Mouse (Mus musculus): Measurements from ENCODE around the gene Hipk2. TPM values are rescaled to one million over a fixed set of nuclear protein-coding genes. Genes with fewer than 3 reads are reported as not detected.

The Hipk2 gene
- polyA plus RNA-seq, 1 experiment from 2014 or later, result 20.4 TPM

- no peaks in the 10 kb centered on the region for H3K27me3 ChIP-seq (ENCODE audit: insufficient read depth, low read length)
- no peaks in the 10 kb centered on the region for H3K9me3 ChIP-seq (replicated peaks; ENCODE audit: low read length)
- H3K4me1 ChIP-seq (replicated peaks; ENCODE audit: insufficient read depth, low read length), result no peaks in the 10 kb centered on the region
- H3K4me2 ChIP-seq (ENCODE audit: low read length), result no peak overlapping the region
- no peak overlapping the region for H3K4me3 ChIP-seq (replicated peaks; ENCODE audit: low read depth, low read length)
- H3K36me3 ChIP-seq (ENCODE audit: insufficient read depth, low read length), result peaks cover 49% of the 10 kb centered on the region
- ATAC-seq (replicated peaks; ENCODE audit: low FRiP score, low read depth) (no peak), DNase-seq (ENCODE audit: low spot score) (no peak)
- 84% methylated on average over 9 of the region's 9 CpGs for WGBS
- no peak for TF ChIP-seq CTCF (IDR thresholded peaks at IDR 0.05; ENCODE audit: low read depth)
- H3K9ac ChIP-seq (ENCODE audit: low read depth, low read length), result no peak overlapping the region
- no peak overlapping the region for H3K27ac ChIP-seq
Observed at GRCm38 (mm10) chr6:38696570-38696969, 179.4 kb downstream of the Hipk2 start.

GRCm38 (mm10) chr6:38695380-38696054, 180.4 kb downstream of the Hipk2 start:
- Histone ChIP-seq H3K27me3 (ENCODE audit: insufficient read depth, low read length) (no peaks in the 10 kb centered on the region), H3K9ac (ENCODE audit: low read depth, low read length) (no peak overlapping the region), H3K36me3 (ENCODE audit: insufficient read depth, low read length) (peaks cover 43% of the 10 kb centered on the region), H3K9me3 (replicated peaks; ENCODE audit: low read length) (no peaks in the 10 kb centered on the region), H3K4me2 (ENCODE audit: low read length) (no peak overlapping the region), H3K27ac (no peak overlapping the region), H3K4me1 (replicated peaks; ENCODE audit: insufficient read depth, low read length) (no peaks in the 10 kb centered on the region), H3K4me3 (replicated peaks; ENCODE audit: low read depth, low read length) (no peak overlapping the region)
- no peak; the same call in 1 of the 2 replicates for ATAC-seq (replicated peaks; ENCODE audit: low FRiP score, low read depth)
- peak; percentile 90 for TF ChIP-seq CTCF (IDR thresholded peaks at IDR 0.05; ENCODE audit: low read depth)
- 23% methylated on average over 9 of the region's 9 CpGs for WGBS
- peak; percentile 90 for DNase-seq (ENCODE audit: low spot score)

- Histone ChIP-seq H3K4me3 (replicated peaks; ENCODE audit: low read depth, low read length) (no peak overlapping the region), H3K4me2 (ENCODE audit: low read length) (no peak overlapping the region), H3K36me3 (ENCODE audit: insufficient read depth, low read length) (peaks cover 20% of the 10 kb centered on the region), H3K9me3 (replicated peaks; ENCODE audit: low read length) (no peaks in the 10 kb centered on the region), H3K4me1 (replicated peaks; ENCODE audit: insufficient read depth, low read length) (no peaks in the 10 kb centered on the region), H3K27ac (no peak overlapping the region), H3K27me3 (ENCODE audit: insufficient read depth, low read length) (no peaks in the 10 kb centered on the region), H3K9ac (ENCODE audit: low read depth, low read length) (no peak overlapping the region)
- no peak for ATAC-seq (replicated peaks; ENCODE audit: low FRiP score, low read depth)
- DNase-seq (ENCODE audit: low spot score), result no peak
- 87% methylated on average over 6 of the region's 6 CpGs for WGBS
- TF ChIP-seq CTCF (IDR thresholded peaks at IDR 0.05; ENCODE audit: low read depth), result no peak
Observed at GRCm38 (mm10) chr6:38692556-38692955, 183.4 kb downstream of the Hipk2 start.

- Histone ChIP-seq H3K27me3 (ENCODE audit: insufficient read depth, low read length) (no peaks in the 10 kb centered on the region), H3K4me2 (ENCODE audit: low read length) (no peak overlapping the region), H3K4me1 (replicated peaks; ENCODE audit: insufficient read depth, low read length) (no peaks in the 10 kb centered on the region), H3K4me3 (replicated peaks; ENCODE audit: low read depth, low read length) (no peak overlapping the region), H3K9ac (ENCODE audit: low read depth, low read length) (no peak overlapping the region), H3K36me3 (ENCODE audit: insufficient read depth, low read length) (peaks cover 16% of the 10 kb centered on the region), H3K27ac (no peak overlapping the region), H3K9me3 (replicated peaks; ENCODE audit: low read length) (no peaks in the 10 kb centered on the region)
- TF ChIP-seq CTCF (IDR thresholded peaks at IDR 0.05; ENCODE audit: low read depth), result no peak
- ATAC-seq (replicated peaks; ENCODE audit: low FRiP score, low read depth) (no peak), DNase-seq (ENCODE audit: low spot score) (no peak)
- WGBS, result 92% methylated on average over 5 of the region's 5 CpGs
Observed at GRCm38 (mm10) chr6:38691052-38691451, 184.9 kb downstream of the Hipk2 start.

GRCm38 (mm10) chr6:38690615-38691014, 185.3 kb downstream of the Hipk2 start:
- TF ChIP-seq CTCF (IDR thresholded peaks at IDR 0.05; ENCODE audit: low read depth), result no peak
- H3K4me2 ChIP-seq (ENCODE audit: low read length), result no peak overlapping the region
- WGBS, result 90% methylated on average over 4 of the region's 4 CpGs
- H3K9ac ChIP-seq (ENCODE audit: low read depth, low read length), result no peak overlapping the region
- no peak overlapping the region for H3K4me3 ChIP-seq (replicated peaks; ENCODE audit: low read depth, low read length)
- H3K9me3 ChIP-seq (replicated peaks; ENCODE audit: low read length), result no peaks in the 10 kb centered on the region
- no peaks in the 10 kb centered on the region for H3K27me3 ChIP-seq (ENCODE audit: insufficient read depth, low read length)
- no peak overlapping the region for H3K27ac ChIP-seq
- peaks cover 14% of the 10 kb centered on the region for H3K36me3 ChIP-seq (ENCODE audit: insufficient read depth, low read length)
- ATAC-seq (replicated peaks; ENCODE audit: low FRiP score, low read depth), result no peak
- no peak for DNase-seq (ENCODE audit: low spot score)
- no peaks in the 10 kb centered on the region for H3K4me1 ChIP-seq (replicated peaks; ENCODE audit: insufficient read depth, low read length)

- no peak overlapping the region for H3K4me2 ChIP-seq (ENCODE audit: low read length)
- TF ChIP-seq CTCF (IDR thresholded peaks at IDR 0.05; ENCODE audit: low read depth), result no peak
- no peaks in the 10 kb centered on the region for H3K27me3 ChIP-seq (ENCODE audit: insufficient read depth, low read length)
- no peaks in the 10 kb centered on the region for H3K9me3 ChIP-seq (replicated peaks; ENCODE audit: low read length)
- H3K27ac ChIP-seq, result no peak overlapping the region
- no peak for DNase-seq (ENCODE audit: low spot score)
- no peak for ATAC-seq (replicated peaks; ENCODE audit: low FRiP score, low read depth)
- H3K4me1 ChIP-seq (replicated peaks; ENCODE audit: insufficient read depth, low read length), result no peaks in the 10 kb centered on the region
- no peak overlapping the region for H3K4me3 ChIP-seq (replicated peaks; ENCODE audit: low read depth, low read length)
- 88% methylated on average over 10 of the region's 10 CpGs for WGBS
- peaks cover 4% of the 10 kb centered on the region; the same call in 1 of the 2 replicates for H3K36me3 ChIP-seq (ENCODE audit: insufficient read depth, low read length)
- H3K9ac ChIP-seq (ENCODE audit: low read depth, low read length), result no peak overlapping the region
Observed at GRCm38 (mm10) chr6:38688841-38689240, 187.1 kb downstream of the Hipk2 start.
